In the genomic region with DNA sequence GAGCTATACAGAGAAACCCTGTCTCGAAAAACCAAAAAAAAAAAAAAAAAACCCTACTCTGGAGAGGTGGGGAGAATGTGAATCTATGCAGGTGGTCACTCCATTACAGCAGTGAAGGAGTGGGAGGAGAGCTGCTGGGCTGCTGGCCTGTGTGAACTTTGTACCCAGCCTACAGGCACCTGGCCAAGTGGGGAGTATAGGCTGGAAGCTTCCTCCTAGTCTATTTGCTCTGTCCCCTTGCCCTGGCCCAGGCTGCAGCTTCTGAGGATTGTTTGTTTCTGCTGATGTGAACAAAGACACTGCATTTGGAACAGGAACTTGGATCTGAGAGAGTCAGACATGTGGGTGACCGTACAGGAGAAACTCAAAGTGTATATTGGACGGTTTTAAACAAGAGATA, we compare ENCODE assay signal across 17 mouse cellular contexts. TPM values are rescaled to one million over a fixed set of nuclear protein-coding genes. Genes with fewer than 3 reads are reported as not detected.
A peak's percentile ranks its signal among the peaks of the same experiment; 100 is the strongest.
DNase-seq lines count a peak whose midpoint lies in the region; ATAC-seq and TF ChIP-seq lines count a peak whose summit lies in the region.
"Had no signal": no experiment of that assay in that cellular context is flagged by ENCODE, and none has a peak within 500 bp of the region (broad histone marks: within the 10 kb centered on the region; RNA-seq: fewer than 3 reads in every experiment).

No protein-coding gene starts in this region.

- no peaks in the 10 kb centered on the region for H3K27me3 ChIP-seq in heart, adult 2 months (ENCODE audit: control insufficient read depth, insufficient read depth, low read length)
- no peaks in the 10 kb centered on the region for H3K27me3 ChIP-seq in liver, postnatal 0 days (ENCODE audit: insufficient read depth, low read length)

- intact Hi-C loops in heart, adult 2 months (cut with DNase I), result no loop called here

- no peak for ATAC-seq in liver, postnatal 0 days

- no peaks in the 10 kb centered on the region for H3K36me3 ChIP-seq in heart, adult 2 months (ENCODE audit: control insufficient read depth, insufficient read depth, low read length)
- H3K36me3 ChIP-seq in liver, postnatal 0 days (replicated peaks; ENCODE audit: insufficient read depth, low read length), result no peaks in the 10 kb centered on the region

- H3K4me1 ChIP-seq in heart, adult 2 months (ENCODE audit: control insufficient read depth, insufficient read depth, low read length), result peaks cover 5% of the 10 kb centered on the region
- H3K4me1 ChIP-seq in liver, postnatal 0 days (ENCODE audit: insufficient read depth), result peaks cover 14% of the 10 kb centered on the region

- DNase-seq in heart, adult 11 months, result peak; percentile 94
- DNase-seq in heart, adult 2 months, result no peak
- peak; percentile 48 for DNase-seq in right cerebral cortex, postnatal 14 days
- no peak for DNase-seq in right cerebral cortex, adult 18-20 months
- DNase-seq in liver, postnatal 0 days, result peak; percentile 81
- peak; percentile 83 for DNase-seq in yolk sac, embryonic 10.5 days (ENCODE audit: low spot score)
- no peak for DNase-seq in adrenal gland, adult 2 months
- DNase-seq in adrenal gland, adult 8-10 months, result no peak
- DNase-seq: cerebellum, adult 9-10 months; gastrocnemius, adult 2 months; layer of hippocampus, postnatal 36 days; lung, embryonic 14.5 days; right cerebral cortex, postnatal 25 days had no signal

- H3K9ac ChIP-seq in heart, adult 2 months (ENCODE audit: low read depth, low read length), result no peak overlapping the region
- no peak overlapping the region for H3K9ac ChIP-seq in liver, postnatal 0 days (replicated peaks)
- H3K9ac ChIP-seq: lung, embryonic 14.5 days had no signal

- H3K9me3 ChIP-seq in liver, postnatal 0 days (ENCODE audit: low read length), result no peaks in the 10 kb centered on the region
- H3K9me3 ChIP-seq: G1E had no signal

- no peak overlapping the region for H3K27ac ChIP-seq in heart, adult 2 months
- peak overlapping the region; percentile 88 for H3K27ac ChIP-seq in liver, postnatal 0 days (ENCODE audit: low read depth)
- H3K27ac ChIP-seq: gastrocnemius, adult 2 months had no signal

- H3K4me2 ChIP-seq in liver, postnatal 0 days (ENCODE audit: low read depth, low read length), result no peak overlapping the region
- H3K4me2 ChIP-seq: lung, embryonic 14.5 days had no signal

- TF ChIP-seq EP300 in heart, adult 2 months (IDR thresholded peaks at IDR 0.05; ENCODE audit: insufficient read depth, low read depth, low read length), result no peak
- no peak for TF ChIP-seq EP300 in liver, postnatal 0 days (IDR thresholded peaks at IDR 0.05; ENCODE audit: low read depth)

- TF ChIP-seq CTCF in heart, adult 2 months (IDR thresholded peaks at IDR 0.05), result no peak
- TF ChIP-seq CTCF in liver, postnatal 0 days (IDR thresholded peaks at IDR 0.05; ENCODE audit: low read depth), result no peak

- H3K4me3 ChIP-seq in heart, adult 2 months, result no peak overlapping the region
- H3K4me3 ChIP-seq in liver, postnatal 0 days (ENCODE audit: low read depth, low read length), result no peak overlapping the region
- H3K4me3 ChIP-seq: gastrocnemius, adult 2 months; myocyte had no signal

- no peaks in the 10 kb centered on the region for H3K79me2 ChIP-seq in heart, adult 2 months (replicated peaks; ENCODE audit: control insufficient read depth, insufficient read depth, low read length)

- no peak for TF ChIP-seq POLR2A in heart, adult 2 months (IDR thresholded peaks at IDR 0.05; ENCODE audit: insufficient read depth, low read depth, low read length)

- 45% methylated on average over 3 of the region's 3 CpGs for WGBS in heart, adult 2 months
- WGBS in liver, postnatal 0 days (ENCODE audit: insufficient replicate concordance), result 43% methylated on average over 3 of the region's 3 CpGs

RNA-seq across cellular contexts. Expression of a gene that starts 2.6 kb away (rescaled TPM):
- total RNA-seq in heart, adult 2 months (2021), result 10 to 100 TPM; 11.0 to 12.7 TPM
- 8.1 and 10.9 TPM in 2 replicates for polyA plus RNA-seq in heart, adult 2 months (2012; rRNA removed)
- polyA plus RNA-seq in liver, postnatal 0 days (2015; fragmentation: Nextera tagmentation; extraction: Ambion mirVana), result 26.0 and 27.3 TPM in 2 replicates
- total RNA-seq in adrenal gland, adult 2 months (2021), result 10 to 100 TPM; 22.5 to 31.1 TPM
- polyA plus RNA-seq in adrenal gland, adult 2 months (2012; rRNA removed), result 50.7 and 61.8 TPM in 2 replicates
- total RNA-seq in adrenal gland, adult 8-10 months (2022), result 10 to 100 TPM; 33.7 to 39.7 (median 35.2) TPM

RNA-seq across cellular contexts. Expression of a gene that starts 13.6 kb away (rescaled TPM):
- total RNA-seq in heart, adult 2 months (2021), result 10 to 100 TPM; 28.4 to 35.2 TPM
- polyA plus RNA-seq in heart, adult 2 months (2012; rRNA removed), result 29.6 and 32.5 TPM in 2 replicates
- 38.1 and 39.5 TPM in 2 replicates for polyA plus RNA-seq in liver, postnatal 0 days (2015; fragmentation: Nextera tagmentation; extraction: Ambion mirVana)
- 10 to 100 TPM; 41.8 to 41.9 TPM for total RNA-seq in adrenal gland, adult 2 months (2021)
- polyA plus RNA-seq in adrenal gland, adult 2 months (2012; rRNA removed), result 73.8 and 87.1 TPM in 2 replicates
- 10 to 100 TPM; 42.8 to 60.3 (median 58.4) TPM for total RNA-seq in adrenal gland, adult 8-10 months (2022)

RNA-seq across cellular contexts. Expression of a gene that starts 27.5 kb away (rescaled TPM):
- not detected for total RNA-seq in heart, adult 2 months (2021)
- polyA plus RNA-seq in heart, adult 2 months (2012; rRNA removed), result not detected in 2 replicates
- polyA plus RNA-seq in liver, postnatal 0 days (2015; fragmentation: Nextera tagmentation; extraction: Ambion mirVana), result not detected in 2 replicates
- total RNA-seq in adrenal gland, adult 2 months (2021), result not detected
- not detected in 2 replicates for polyA plus RNA-seq in adrenal gland, adult 2 months (2012; rRNA removed)
- total RNA-seq in adrenal gland, adult 8-10 months (2022), result not detected
- total RNA-seq: adrenal gland, postnatal 36 days; G1E; gastrocnemius, adult 2 months; hematopoietic stem cell, adult 5-6 weeks; layer of hippocampus, postnatal 36 days had no signal
- polyA plus RNA-seq: G1E; lung, embryonic 14.5 days; myocyte had no signal

RNA-seq across cellular contexts. Expression of a gene that starts 52.7 kb away (rescaled TPM):
- total RNA-seq in heart, adult 2 months (2021), result not detected
- polyA plus RNA-seq in heart, adult 2 months (2012; rRNA removed), result not detected in 2 replicates
- not detected in 2 replicates for polyA plus RNA-seq in liver, postnatal 0 days (2015; fragmentation: Nextera tagmentation; extraction: Ambion mirVana)
- total RNA-seq in adrenal gland, adult 2 months (2021), result not detected
- not detected in 2 replicates for polyA plus RNA-seq in adrenal gland, adult 2 months (2012; rRNA removed)
- not detected for total RNA-seq in adrenal gland, adult 8-10 months (2022)
- total RNA-seq: adrenal gland, postnatal 36 days; G1E; gastrocnemius, adult 2 months; hematopoietic stem cell, adult 5-6 weeks; layer of hippocampus, postnatal 36 days had no signal
- polyA plus RNA-seq: G1E; lung, embryonic 14.5 days; myocyte had no signal

Comparison
In these comparisons a context has a peak if more than half of its experiments do, and no peak if none do; other contexts are left out.
1. DNase-seq: peak in heart, adult 11 months (single experiment), right cerebral cortex, postnatal 14 days (single experiment), liver, postnatal 0 days (single experiment) and yolk sac, embryonic 10.5 days (single experiment); none in heart, adult 2 months (0 of 2), right cerebral cortex, adult 18-20 months (single experiment), adrenal gland, adult 2 months (single experiment) and adrenal gland, adult 8-10 months (single experiment).